Mouse (Mus musculus) c-Kit-positive CD71-positive TER-119-negative erythroid progenitor cells, embryonic 14.5 days (primary cell): ENCODE data around the gene Olfr9.
"Not testable (repeated sequence)": the region's sequence is repeated elsewhere in the genome, so short reads cannot be mapped to it uniquely, and the experiment has no call there.

Experiments
- DNase-seq: peaks from one replicate; pipeline ENCODE4 v3.0.0-alpha.2; 2013; ENCODE audit warnings: low read depth

Olfr9 gene

GRCm38 (mm10) chr10:129004032-129004920, 15.0 kb downstream of the Olfr9 start:
- no peak for DNase-seq

GRCm38 (mm10) chr10:129010288-129010841, 21.1 kb downstream of the Olfr9 start, which contains the start of gene Olfr763:
Olfr763 (plus strand) TSS chr10:129010791.
- DNase-seq: no peak

GRCm38 (mm10) chr10:129011511-129011910, 22.3 kb downstream of the Olfr9 start:
- not testable (repeated sequence) for DNase-seq

GRCm38 (mm10) chr10:129014477-129014876, 25.2 kb downstream of the Olfr9 start:
- no peak for DNase-seq

- DNase-seq: no peak
These were observed 34.1 kb downstream of the Olfr9 start for GRCm38 (mm10) chr10:129023319-129023718.

GRCm38 (mm10) chr10:129026018-129026662, 36.9 kb downstream of the Olfr9 start:
- DNase-seq: peak; percentile 25

- no peak for DNase-seq
These were observed 39.1 kb downstream of the Olfr9 start for GRCm38 (mm10) chr10:129028343-129028742.

GRCm38 (mm10) chr10:129039796-129040195, 50.6 kb downstream of the Olfr9 start, which contains the start of gene Olfr764-ps1:
Olfr764-ps1 (minus strand) TSS chr10:129039896.
- DNase-seq: no peak
